Mouse (Mus musculus) myocyte (in vitro differentiated cells): Measurements from ENCODE around the gene Rbmx2.

Experiments
- E2F4 ChIP-seq: IDR thresholded peaks from one replicate; pipeline ENCODE4 v1.6.1; 2011; ENCODE audit warnings: mild to moderate bottlenecking, control low read depth, moderate library complexity; ENCODE audit not compliant: insufficient read depth
- MAX ChIP-seq: IDR thresholded peaks from one replicate; pipeline ENCODE4 v1.6.1; 2011; ENCODE audit warnings: low read depth, mild to moderate bottlenecking, control low read depth
- MYOG ChIP-seq, 3 experiments: IDR thresholded peaks; one replicate each; pipeline ENCODE4 v1.6.1; 2011; ENCODE audit warnings: control low read depth in 2 of 3, low read depth in 2 of 3, mild to moderate bottlenecking in 2 of 3; ENCODE audit not compliant: insufficient read length in 2 of 3, control insufficient read depth in 1 of 3, insufficient read depth in 1 of 3
- POLR2A ChIP-seq: IDR thresholded peaks from one replicate; pipeline ENCODE4 v1.6.1; 2011; ENCODE audit warnings: low read depth, mild to moderate bottlenecking, control low read depth, moderate library complexity; ENCODE audit not compliant: insufficient read length
- POLR2AphosphoS2 ChIP-seq: IDR thresholded peaks from one replicate; pipeline ENCODE4 v1.6.1; 2011; ENCODE audit warnings: low read depth, control low read depth; ENCODE audit not compliant: insufficient read length
- REST ChIP-seq: IDR thresholded peaks from one replicate; pipeline ENCODE4 v1.6.1; 2011; ENCODE audit warnings: mild to moderate bottlenecking, control low read depth, moderate library complexity; ENCODE audit not compliant: insufficient read depth, insufficient read length
- SRF ChIP-seq: IDR thresholded peaks from one replicate; pipeline ENCODE4 v1.6.1; 2011; ENCODE audit warnings: low read depth; ENCODE audit not compliant: control insufficient read depth, insufficient read length
- TCF12 ChIP-seq: IDR thresholded peaks from one replicate; pipeline ENCODE4 v1.6.1; 2011; ENCODE audit warnings: mild to moderate bottlenecking, control low read depth; ENCODE audit not compliant: poor library complexity, insufficient read depth, severe bottlenecking
- TCF3 ChIP-seq: IDR thresholded peaks from one replicate; pipeline ENCODE4 v1.6.1; 2011; ENCODE audit warnings: low read depth, control low read depth; ENCODE audit not compliant: insufficient read length
- USF1 ChIP-seq: IDR thresholded peaks from one replicate; pipeline ENCODE4 v1.6.1; 2011; ENCODE audit warnings: low read depth, mild to moderate bottlenecking, control low read depth, moderate library complexity

- TF ChIP-seq POLR2AphosphoS2, result no peak
- TF ChIP-seq MYOG (IDR thresholded peaks at IDR 0.05; ENCODE audit: control insufficient read depth in 1 of 3, insufficient read depth in 1 of 3, insufficient read length in 2 of 3, low read depth in 2 of 3), result no peak
- no peak for TF ChIP-seq SRF
- no peak for TF ChIP-seq POLR2A
- TF ChIP-seq USF1, result no peak
- no peak for TF ChIP-seq TCF12
- no peak for TF ChIP-seq E2F4
- TF ChIP-seq TCF3, result no peak
- TF ChIP-seq REST, result no peak
- TF ChIP-seq MAX, result no peak
These were observed 11.4 kb upstream of the Rbmx2 start for GRCm38 (mm10) chrX:48683451-48683850.
